Mouse (Mus musculus) brain, embryonic 14.5 days (tissue): ENCODE measurements around the gene Siah1b. TPM values are rescaled to one million over a fixed set of nuclear protein-coding genes. Genes with fewer than 3 reads are reported as not detected.

Source experiments
- DNase-seq: peaks from one replicate; pipeline ENCODE4 v3.0.0-alpha.2; 2011; ENCODE audit warnings: low read depth
- CTCF ChIP-seq: fragments of 200-500 bp; IDR thresholded peaks from 2 replicates; pipeline ENCODE4 v1.5.1; 2012; ENCODE audit warnings: inconsistent platforms, mild to moderate bottlenecking, moderate library complexity, borderline replicate concordance; ENCODE audit not compliant: insufficient read depth, insufficient read length; ENCODE audit errors: extremely low read depth
- POLR2A ChIP-seq: fragments of 200-500 bp; IDR thresholded peaks from 2 replicates; pipeline ENCODE4 v1.6.1; 2012; ENCODE audit warnings: mild to moderate bottlenecking, inconsistent platforms, borderline replicate concordance; ENCODE audit not compliant: poor library complexity, insufficient read depth, insufficient read length, severe bottlenecking; ENCODE audit errors: extremely low read depth
- polyA plus RNA-seq: library from polyadenylated mRNA; depleted of rRNA; stranded (reverse); fragments of >200 nt; gene quantifications from 2 replicates; pipeline ENCODE4 v1.2.3, GENCODE M21; 2012

The Siah1b gene
- polyA plus RNA-seq, 1 experiment = 21.5 TPM

GRCm38 (mm10) chrX:164082030-164082429, 5.7 kb upstream of the Siah1b start:
- no peak for DNase-seq
- TF ChIP-seq POLR2A (no peak), CTCF (no peak)

GRCm38 (mm10) chrX:164068968-164069367, 7.3 kb downstream of the Siah1b start:
- DNase-seq = no peak
- TF ChIP-seq CTCF = no peak
- no peak for TF ChIP-seq POLR2A

GRCm38 (mm10) chrX:164066185-164066584, 10.1 kb downstream of the Siah1b start:
- DNase-seq = peak; percentile 87
- TF ChIP-seq CTCF (peak; percentile 74; the same call in 1 of the 2 replicates), POLR2A (no peak)

GRCm38 (mm10) chrX:164059070-164059469, 17.2 kb downstream of the Siah1b start:
- DNase-seq = no peak
- TF ChIP-seq POLR2A = no peak

- TF ChIP-seq CTCF (no peak), POLR2A (no peak)
- DNase-seq = no peak
Measured at GRCm38 (mm10) chrX:164058523-164058922, 17.8 kb downstream of the Siah1b start.

GRCm38 (mm10) chrX:164055726-164056125, 20.6 kb downstream of the Siah1b start:
- TF ChIP-seq POLR2A = no peak
- no peak for TF ChIP-seq CTCF
- DNase-seq = no peak

GRCm38 (mm10) chrX:164046736-164047135, 29.6 kb downstream of the Siah1b start:
- TF ChIP-seq POLR2A (no peak), CTCF (no peak)
- DNase-seq = no peak

- TF ChIP-seq POLR2A (no peak), CTCF (no peak)
- DNase-seq = no peak
Measured at GRCm38 (mm10) chrX:164042069-164042468, 34.2 kb downstream of the Siah1b start.

GRCm38 (mm10) chrX:164038882-164039281, 37.4 kb downstream of the Siah1b start:
- DNase-seq = peak; percentile 85
- TF ChIP-seq POLR2A (no peak), CTCF (no peak)

GRCm38 (mm10) chrX:164035931-164036330, 40.4 kb downstream of the Siah1b start:
- TF ChIP-seq POLR2A (no peak), CTCF (no peak)
- DNase-seq = no peak

GRCm38 (mm10) chrX:164035401-164035800, 40.9 kb downstream of the Siah1b start:
- no peak for DNase-seq
- TF ChIP-seq CTCF (no peak), POLR2A (no peak)

GRCm38 (mm10) chrX:164032526-164032925, 43.8 kb downstream of the Siah1b start:
- TF ChIP-seq POLR2A = no peak
- no peak for TF ChIP-seq CTCF
- DNase-seq = no peak
